Mouse (Mus musculus): ENCODE results near the gene Muc4.

Gene Muc4

GRCm38 (mm10) chr16:32728240-32728639 lies 7.4 kb upstream of the Muc4 start:
- DNase-seq (ENCODE audit: low spot score): no peak

DNA sequence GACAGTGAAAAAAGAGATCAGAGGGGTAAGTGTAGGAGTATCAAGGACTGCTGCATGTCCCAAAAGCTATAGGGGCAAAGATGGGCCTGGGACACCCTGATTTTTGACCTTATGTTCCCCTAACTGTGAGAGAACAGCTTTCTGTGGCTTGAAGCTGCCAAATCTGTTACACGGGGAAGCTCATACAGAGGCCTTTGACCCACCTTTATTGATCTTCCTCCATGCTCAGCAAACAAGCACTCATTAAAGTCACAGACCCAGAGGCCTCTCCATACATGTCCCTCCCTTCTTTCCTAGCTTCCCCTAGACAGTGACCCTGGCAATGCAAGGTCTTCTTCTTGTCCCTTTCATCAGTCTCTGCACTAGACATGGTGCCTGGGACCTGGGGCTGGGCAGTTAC lies 7.0 kb upstream of the Muc4 start:
- no peak for DNase-seq (ENCODE audit: low spot score)

DNA sequence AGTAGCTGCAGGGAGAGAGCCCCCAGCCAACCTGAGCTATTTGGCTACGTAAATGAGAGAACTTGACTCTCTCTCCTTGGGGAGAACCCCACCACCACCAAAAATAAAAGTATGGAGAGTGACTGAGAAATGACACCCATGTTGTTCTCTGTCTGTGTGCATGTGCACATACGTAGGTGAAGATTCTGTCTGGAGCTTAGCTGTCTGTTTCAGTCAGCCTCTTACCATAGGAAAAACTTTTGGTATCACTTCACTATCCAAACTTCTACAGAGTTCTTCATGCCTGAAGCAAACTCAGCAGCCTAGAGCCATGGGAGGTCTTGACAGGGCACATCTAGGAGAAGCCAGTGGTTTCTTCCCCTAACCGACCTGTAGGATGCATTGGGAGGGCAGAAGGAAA lies 2.5 kb upstream of the Muc4 start:
- DNase-seq (ENCODE audit: low spot score): no peak

DNA sequence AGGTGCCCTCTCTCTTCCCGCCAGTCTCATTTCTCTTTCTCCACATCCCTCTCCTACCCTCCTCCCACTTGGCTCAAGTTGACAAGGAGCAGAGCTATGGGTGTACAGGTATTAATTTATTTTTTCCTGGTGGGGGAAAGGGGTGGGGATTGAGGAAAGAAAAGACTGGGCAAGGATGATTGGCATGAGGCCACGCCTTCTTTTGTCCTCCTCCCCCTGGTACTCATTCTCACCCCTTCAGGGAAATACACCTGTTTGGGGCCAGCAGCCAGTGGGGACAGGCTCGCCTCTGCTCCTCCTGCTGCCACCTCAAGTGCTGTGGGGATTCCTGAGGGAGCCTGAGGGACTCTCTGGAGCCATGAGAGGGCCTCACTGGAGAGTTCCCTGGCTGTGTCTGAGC lies 336 bp downstream of the Muc4 start:
- no peak for DNase-seq (ENCODE audit: low spot score)

DNA sequence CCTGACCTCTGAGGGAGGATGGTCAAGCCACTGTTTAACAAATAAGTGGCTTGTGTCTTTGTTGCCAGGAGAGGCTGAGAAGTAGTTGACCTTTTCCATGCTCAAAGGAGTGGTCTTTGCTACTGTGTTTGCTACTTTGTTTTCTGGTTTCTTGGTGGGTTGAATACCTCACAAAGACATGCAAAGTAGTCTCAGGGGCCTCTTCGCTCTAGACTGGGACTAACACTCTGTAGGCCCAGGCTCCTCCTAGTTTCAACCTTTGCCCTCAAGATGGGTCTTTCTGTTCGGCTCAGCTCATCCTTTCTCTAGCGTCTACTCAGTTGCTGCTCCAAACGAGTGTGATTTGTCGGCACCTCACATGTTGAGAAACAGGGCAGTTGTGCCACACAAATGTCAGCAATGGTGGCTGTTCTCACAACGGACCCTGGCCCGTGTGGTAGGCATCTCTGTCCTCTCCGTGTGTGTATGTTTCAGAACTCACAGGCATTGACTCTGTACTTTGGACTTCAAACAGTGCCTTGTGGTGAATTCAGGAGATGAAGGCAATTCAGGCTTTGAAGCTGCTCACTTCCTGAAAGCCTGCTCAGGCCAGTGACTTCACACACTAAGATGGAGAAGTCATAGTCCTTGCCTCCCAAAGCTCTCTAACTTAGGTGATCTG lies 4.4 kb downstream of the Muc4 start:
- peak; percentile 17 for DNase-seq (ENCODE audit: low spot score)

DNA sequence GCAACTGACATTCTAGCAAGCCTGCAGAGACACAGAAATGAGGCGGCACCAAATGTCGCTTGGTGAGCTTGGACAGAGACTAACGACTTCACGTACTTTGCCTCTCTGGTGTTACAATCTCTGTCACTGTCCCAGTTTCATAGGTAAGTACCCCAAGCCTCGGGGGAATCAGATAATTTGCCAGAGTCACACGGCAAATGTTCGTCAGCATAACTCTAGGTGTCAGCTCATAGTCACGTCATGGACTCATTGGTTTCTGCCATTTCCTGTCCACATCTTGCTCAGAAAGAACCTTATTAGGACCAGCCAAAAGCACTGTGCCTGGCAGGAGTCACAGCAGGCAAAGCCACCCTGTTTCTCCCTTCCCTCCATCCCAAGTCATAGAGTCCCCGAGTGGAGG lies 5.7 kb downstream of the Muc4 start:
- no peak for DNase-seq (ENCODE audit: low spot score)

DNA sequence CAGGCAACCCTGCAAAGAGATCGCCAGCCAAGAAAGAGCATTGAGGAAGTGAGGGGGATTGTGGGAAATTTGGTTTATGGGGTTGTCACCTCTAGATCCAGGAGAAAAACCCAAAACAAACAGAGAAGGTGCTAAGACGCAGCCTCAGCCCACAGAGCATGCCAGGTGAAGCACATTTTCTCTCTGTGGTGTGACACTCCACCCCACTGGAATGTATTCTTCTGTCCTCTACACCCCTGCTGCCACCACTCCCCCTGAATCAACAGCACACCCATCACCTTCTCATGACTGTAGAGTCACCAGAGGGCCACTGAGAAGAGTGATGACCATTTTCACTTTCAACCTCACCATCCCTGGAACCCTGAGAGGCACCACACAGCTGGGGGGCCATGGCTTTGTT lies 7.0 kb downstream of the Muc4 start:
- DNase-seq (ENCODE audit: low spot score): no peak

DNA sequence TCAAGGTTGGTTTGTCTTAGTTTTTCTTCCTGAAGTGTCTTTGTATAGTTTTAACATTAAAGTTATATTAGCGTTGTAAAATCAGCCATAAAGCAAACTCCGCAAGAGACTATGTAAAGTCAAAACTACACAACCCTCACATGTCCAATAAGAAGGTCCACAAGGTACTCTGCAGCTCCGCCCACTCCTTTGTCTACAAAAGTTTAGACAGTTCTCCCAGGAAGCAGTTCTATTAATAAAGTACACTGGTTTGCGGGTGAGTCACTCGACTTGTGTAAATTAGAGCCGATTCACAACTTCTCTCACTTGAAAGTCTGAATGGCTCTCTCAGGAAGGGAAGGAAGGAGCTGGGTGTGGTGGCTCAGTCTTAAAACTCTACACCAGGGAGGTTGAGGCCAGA lies 10.2 kb downstream of the Muc4 start:
- DNase-seq (ENCODE audit: low spot score): no peak

DNA sequence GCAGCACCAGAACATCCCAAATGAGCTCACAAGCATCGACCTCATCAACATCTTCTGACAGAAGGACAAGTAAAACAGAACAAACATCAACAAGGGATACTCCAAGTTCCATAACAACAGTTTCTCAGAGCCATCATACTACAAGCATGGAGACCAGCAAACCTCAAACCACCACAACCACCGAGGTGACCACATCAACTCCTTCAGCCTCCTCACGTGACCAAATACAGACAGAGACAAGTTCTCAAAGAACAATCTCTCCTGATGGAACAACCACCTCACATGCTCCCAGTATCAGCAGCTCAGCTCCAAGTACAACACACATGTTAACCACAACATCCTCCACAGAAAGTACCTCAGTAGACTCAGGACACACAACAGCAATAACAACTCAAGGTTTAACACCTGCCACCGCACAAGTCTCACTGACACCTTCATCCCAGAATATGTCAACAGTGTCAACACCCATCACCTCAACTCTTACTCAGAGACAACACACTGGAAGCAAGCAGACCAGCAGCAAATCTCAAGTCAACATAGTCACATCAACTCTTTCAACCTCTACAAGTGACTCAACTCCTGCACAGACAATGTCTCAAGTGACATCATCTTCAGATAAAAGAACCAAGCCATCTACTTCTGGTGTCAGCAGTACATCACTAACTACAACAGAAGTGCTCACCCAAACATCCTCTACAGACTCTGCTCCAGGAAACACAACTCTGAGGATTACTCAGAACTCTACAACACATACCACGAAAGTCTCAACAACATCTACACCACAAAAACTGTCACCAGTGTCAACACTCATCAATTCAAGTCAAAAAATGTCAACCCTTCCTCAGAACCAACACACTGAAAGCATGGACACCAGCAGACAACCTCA lies 14.8 kb downstream of the Muc4 start:
- DNase-seq (ENCODE audit: low spot score): no peak

GRCm38 (mm10) chr16:32764550-32764949 lies 28.9 kb downstream of the Muc4 start:
- DNase-seq (ENCODE audit: low spot score): no peak

DNA sequence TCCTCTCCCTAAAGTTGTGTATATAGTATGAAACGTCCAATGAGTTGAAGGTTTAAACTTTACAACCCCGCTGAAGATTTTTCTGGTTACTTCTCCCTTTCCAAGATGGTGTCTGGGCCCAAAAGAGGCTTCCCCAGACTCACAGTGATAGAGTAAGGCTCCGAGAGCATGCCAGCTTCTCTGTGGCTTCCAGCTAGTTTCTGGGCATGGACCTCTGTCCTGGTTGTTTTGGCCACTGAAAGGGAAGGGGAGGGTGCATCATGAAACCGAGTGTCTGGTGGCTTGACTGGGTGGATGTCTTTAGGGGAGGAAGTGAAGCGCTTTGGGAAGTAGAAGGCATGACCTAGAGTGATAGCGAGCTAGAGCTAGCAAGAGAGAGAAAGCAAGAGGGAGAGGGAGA lies 29.3 kb downstream of the Muc4 start:
- DNase-seq (ENCODE audit: low spot score): no peak

- no peak for DNase-seq (ENCODE audit: low spot score)
Measured at GRCm38 (mm10) chr16:32766904-32767303, 31.2 kb downstream of the Muc4 start.

GRCm38 (mm10) chr16:32776676-32777075 lies 41.0 kb downstream of the Muc4 start:
- no peak for DNase-seq (ENCODE audit: low spot score)

DNA sequence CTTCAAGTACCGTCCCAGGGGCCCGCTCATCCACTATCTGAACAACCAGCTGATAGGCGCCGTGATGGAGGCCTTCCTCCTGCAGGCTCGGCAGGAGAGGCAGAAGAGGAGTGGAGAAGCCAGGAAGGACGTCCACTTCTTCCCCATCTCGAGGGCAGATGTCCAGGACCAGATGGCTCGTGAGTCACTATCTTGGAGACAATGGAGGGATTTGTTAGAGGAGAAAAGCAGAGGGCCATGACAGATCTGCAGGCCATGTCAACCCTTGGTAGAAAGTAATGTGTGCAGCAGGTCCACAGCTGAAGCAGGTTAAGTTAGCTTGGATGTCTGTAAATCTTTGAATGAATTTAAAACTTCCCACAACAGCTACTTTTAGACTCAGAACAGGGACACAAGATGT lies 43.3 kb downstream of the Muc4 start:
- no peak for DNase-seq (ENCODE audit: low spot score)

GRCm38 (mm10) chr16:32783324-32784062 lies 47.8 kb downstream of the Muc4 start:
- no peak for DNase-seq (ENCODE audit: low spot score)

- DNase-seq (ENCODE audit: low spot score): peak; percentile 25
Measured at GRCm38 (mm10) chr16:32784840-32785239, 49.2 kb downstream of the Muc4 start.

- no peak for DNase-seq (ENCODE audit: low spot score)
Measured at GRCm38 (mm10) chr16:32790056-32790455, 54.4 kb downstream of the Muc4 start.

DNA sequence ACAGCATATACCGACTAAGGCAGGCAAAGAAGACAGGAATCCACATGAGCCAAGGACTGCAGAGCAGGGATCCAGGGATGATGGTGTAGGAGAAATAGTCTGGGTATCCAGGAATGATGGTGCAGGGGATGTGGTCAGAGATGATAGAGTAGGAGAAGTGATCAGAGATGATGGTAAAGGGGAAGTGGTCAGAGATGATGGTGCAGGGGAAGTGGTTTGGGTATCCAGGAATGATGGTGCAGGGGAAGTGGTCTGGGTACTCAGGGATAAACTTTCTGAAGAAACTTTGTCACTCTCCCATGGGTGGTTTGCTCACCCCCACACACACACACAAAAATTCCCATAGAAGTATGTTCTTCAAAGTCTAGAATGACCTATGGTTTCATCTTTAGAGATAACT lies 59.5 kb downstream of the Muc4 start:
- DNase-seq (ENCODE audit: low spot score): no peak

GRCm38 (mm10) chr16:32796676-32797425 lies 61.2 kb downstream of the Muc4 start:
- no peak for DNase-seq (ENCODE audit: low spot score)

- no peak for DNase-seq (ENCODE audit: low spot score)
Measured at GRCm38 (mm10) chr16:32797426-32797689, 61.7 kb downstream of the Muc4 start, which contains the start of gene Muc20. TSS of gene Muc20 (minus strand) at chr16:32797435.

GRCm38 (mm10) chr16:32803252-32803853 lies 67.7 kb downstream of the Muc4 start:
- no peak for DNase-seq (ENCODE audit: low spot score)

DNA sequence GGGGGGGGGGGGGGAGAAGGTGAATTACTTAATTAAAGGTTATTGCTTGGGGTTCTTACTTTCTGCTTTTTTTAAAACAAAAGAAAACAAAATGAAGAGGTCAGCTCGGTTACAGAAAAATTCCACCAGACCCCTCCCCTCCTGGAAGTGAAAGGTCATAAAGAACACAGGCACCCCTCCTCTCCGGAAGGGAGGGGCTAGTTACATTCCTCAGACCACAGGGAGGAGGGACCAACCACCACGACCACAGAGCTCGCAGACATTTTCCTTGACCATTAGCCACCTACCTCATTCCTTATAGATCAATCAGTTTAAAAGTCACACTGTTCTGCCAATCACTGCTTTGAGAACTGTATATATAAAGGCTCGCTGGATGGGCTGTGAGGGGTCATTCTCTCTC lies 68.2 kb downstream of the Muc4 start:
- DNase-seq (ENCODE audit: low spot score): no peak

Data from embryo, embryonic 10 days (tissue).